Mouse (Mus musculus): Measurements from ENCODE around the gene Srrd.

- no peak for TF ChIP-seq GATA1 (IDR thresholded peaks at IDR 0.05; ENCODE audit: low read length)
- no peak for TF ChIP-seq TAL1 (IDR thresholded peaks at IDR 0.05; ENCODE audit: low read length)
Measured at GRCm38 (mm10) chr5:112355910-112356309, 13.1 kb upstream of the Srrd start, which contains the start of gene Gm6583.
